Mouse (Mus musculus) liver, embryonic 13.5 days (tissue): ENCODE results near the gene Sik3. TPM values are rescaled to one million over a fixed set of nuclear protein-coding genes. Genes with fewer than 3 reads are reported as not detected.

Source experiments
- ATAC-seq: fragments of 200-750 bp; cut with Nextera tagmentation; 2 replicates; pipeline ENCODE4 v1.8.0; 2017; ENCODE audit warnings: low read depth, mild to moderate bottlenecking, moderate number of reproducible peaks, moderate library complexity
- DNase-seq: peaks from one replicate; pipeline ENCODE4 v3.0.0; 2022
- H3K27ac ChIP-seq: fragments of 300-500 bp; sonication (generic); 2 replicates; pipeline ENCODE4 v1.5.1; 2015; ENCODE audit warnings: moderate library complexity, mild to moderate bottlenecking, inconsistent platforms
- H3K27me3 ChIP-seq: fragments of 300-500 bp; sonication (generic); 2 replicates; pipeline ENCODE4 v1.6.1; 2015; ENCODE audit warnings: mild to moderate bottlenecking, inconsistent platforms
- H3K36me3 ChIP-seq: fragments of 300-500 bp; sonication (generic); 2 replicates; pipeline ENCODE4 v1.6.1; 2015; ENCODE audit warnings: mild to moderate bottlenecking, inconsistent platforms
- H3K4me1 ChIP-seq: fragments of 300-500 bp; sonication (generic); replicated peaks from 2 replicates; pipeline ENCODE4 v1.6.1; 2015; ENCODE audit warnings: inconsistent platforms
- H3K4me2 ChIP-seq: fragments of 300-500 bp; sonication (generic); 2 replicates; pipeline ENCODE4 v1.6.1; 2015; ENCODE audit warnings: inconsistent platforms, mild to moderate bottlenecking, moderate library complexity
- H3K4me3 ChIP-seq: fragments of 300-500 bp; sonication (generic); replicated peaks from 2 replicates; pipeline ENCODE4 v1.5.1; 2015; ENCODE audit warnings: mild to moderate bottlenecking, inconsistent platforms
- H3K9ac ChIP-seq: fragments of 300-500 bp; sonication (generic); 2 replicates; pipeline ENCODE4 v1.6.1; 2015; ENCODE audit warnings: mild to moderate bottlenecking, inconsistent platforms
- H3K9me3 ChIP-seq: fragments of 300-500 bp; sonication (generic); replicated peaks from 2 replicates; pipeline ENCODE4 v1.6.1; 2016; ENCODE audit warnings: inconsistent platforms
- WGBS: fragments of 180-500 bp; shearing (Covaris S2); methylation state at CpG from one replicate; pipeline ENCODE4 v1.1.7; 2015; ENCODE audit not compliant: insufficient replicate concordance; 5-methylcytosine and 5-hydroxymethylcytosine counted together
- polyA plus RNA-seq: library from polyadenylated mRNA; unstranded; fragments of >200 nt; fragmentation: Nextera tagmentation; extraction: Ambion mirVana; gene quantifications from 2 replicates; pipeline ENCODE4 v1.2.1, GENCODE M21; 2015

Sik3 gene
- polyA plus RNA-seq, 1 experiment from 2014 or later, result 2.8 TPM

- H3K4me3 ChIP-seq, result no peak overlapping the region
- WGBS, result 59% methylated on average over 4 of the region's 4 CpGs
- H3K36me3 ChIP-seq, result peaks cover 12% of the 10 kb centered on the region
- no peak overlapping the region for H3K4me2 ChIP-seq
- DNase-seq (no peak), ATAC-seq (no peak)
- H3K9me3 ChIP-seq, result no peaks in the 10 kb centered on the region
- peaks cover 59% of the 10 kb centered on the region for H3K4me1 ChIP-seq
- H3K27ac ChIP-seq, result no peak overlapping the region
- H3K27me3 ChIP-seq, result no peaks in the 10 kb centered on the region
- H3K9ac ChIP-seq, result no peak overlapping the region
Measured at GRCm38 (mm10) chr9:46016417-46016816, 3.8 kb downstream of the Sik3 start.

GRCm38 (mm10) chr9:46018316-46018715 lies 5.7 kb downstream of the Sik3 start:
- DNase-seq, result no peak
- ATAC-seq, result no peak
- peaks cover 47% of the 10 kb centered on the region for H3K4me1 ChIP-seq
- no peaks in the 10 kb centered on the region for H3K9me3 ChIP-seq
- no peaks in the 10 kb centered on the region for H3K27me3 ChIP-seq
- H3K4me3 ChIP-seq, result no peak overlapping the region
- no peak overlapping the region for H3K9ac ChIP-seq
- peaks cover 13% of the 10 kb centered on the region for H3K36me3 ChIP-seq
- no peak overlapping the region for H3K4me2 ChIP-seq
- no peak overlapping the region for H3K27ac ChIP-seq
- 80% methylated on average over 6 of the region's 6 CpGs for WGBS

- no peak for ATAC-seq
- WGBS, result 76% methylated on average over 6 of the region's 6 CpGs
- Histone ChIP-seq H3K27me3 (no peaks in the 10 kb centered on the region), H3K9ac (no peak overlapping the region), H3K4me1 (peaks cover 36% of the 10 kb centered on the region), H3K36me3 (peaks cover 13% of the 10 kb centered on the region), H3K4me2 (no peak overlapping the region), H3K27ac (no peak overlapping the region), H3K4me3 (no peak overlapping the region), H3K9me3 (no peaks in the 10 kb centered on the region)
- no peak for DNase-seq
Measured at GRCm38 (mm10) chr9:46019975-46020374, 7.4 kb downstream of the Sik3 start.

GRCm38 (mm10) chr9:46023591-46023990 lies 11.0 kb downstream of the Sik3 start:
- Histone ChIP-seq H3K4me3 (no peak overlapping the region), H3K4me1 (peaks cover 10% of the 10 kb centered on the region; the same call in 1 of the 2 replicates), H3K27ac (no peak overlapping the region), H3K4me2 (no peak overlapping the region), H3K36me3 (peaks cover 9% of the 10 kb centered on the region; the same call in 1 of the 2 replicates), H3K9ac (no peak overlapping the region), H3K27me3 (no peaks in the 10 kb centered on the region), H3K9me3 (no peaks in the 10 kb centered on the region)
- DNase-seq (no peak), ATAC-seq (no peak)
- WGBS, result 79% methylated on average over 11 of the region's 11 CpGs

GRCm38 (mm10) chr9:46026058-46026849 lies 13.6 kb downstream of the Sik3 start:
- H3K27ac ChIP-seq, result no peak overlapping the region
- no peak overlapping the region for H3K9ac ChIP-seq
- no peak overlapping the region for H3K4me2 ChIP-seq
- WGBS, result 72% methylated on average over 9 of the region's 9 CpGs
- H3K4me1 ChIP-seq, result peaks cover 29% of the 10 kb centered on the region
- ATAC-seq (no peak), DNase-seq (no peak)
- peaks cover 3% of the 10 kb centered on the region; the same call in 1 of the 2 replicates for H3K36me3 ChIP-seq
- H3K4me3 ChIP-seq, result no peak overlapping the region
- H3K27me3 ChIP-seq, result no peaks in the 10 kb centered on the region
- no peaks in the 10 kb centered on the region for H3K9me3 ChIP-seq

- H3K4me3 ChIP-seq, result no peak overlapping the region
- H3K4me1 ChIP-seq, result peaks cover 42% of the 10 kb centered on the region
- DNase-seq (no peak), ATAC-seq (no peak)
- H3K36me3 ChIP-seq, result no peaks in the 10 kb centered on the region
- H3K27me3 ChIP-seq, result no peaks in the 10 kb centered on the region
- WGBS, result 54% methylated on average over 8 of the region's 8 CpGs
- no peaks in the 10 kb centered on the region for H3K9me3 ChIP-seq
- no peak overlapping the region for H3K27ac ChIP-seq
- no peak overlapping the region for H3K4me2 ChIP-seq
- H3K9ac ChIP-seq, result no peak overlapping the region
Measured at GRCm38 (mm10) chr9:46027994-46028393, 15.4 kb downstream of the Sik3 start.

GRCm38 (mm10) chr9:46029534-46029933 lies 16.9 kb downstream of the Sik3 start:
- 66% methylated on average over 6 of the region's 6 CpGs for WGBS
- no peak for DNase-seq
- no peak for ATAC-seq
- H3K36me3 ChIP-seq, result no peaks in the 10 kb centered on the region
- no peak overlapping the region for H3K4me2 ChIP-seq
- H3K4me1 ChIP-seq, result peaks cover 47% of the 10 kb centered on the region
- no peak overlapping the region for H3K9ac ChIP-seq
- no peaks in the 10 kb centered on the region for H3K9me3 ChIP-seq
- no peak overlapping the region for H3K4me3 ChIP-seq
- no peaks in the 10 kb centered on the region for H3K27me3 ChIP-seq
- no peak overlapping the region for H3K27ac ChIP-seq

- no peak overlapping the region for H3K27ac ChIP-seq
- H3K4me3 ChIP-seq, result no peak overlapping the region
- no peak overlapping the region for H3K9ac ChIP-seq
- no peak overlapping the region for H3K4me2 ChIP-seq
- DNase-seq (no peak), ATAC-seq (no peak)
- H3K9me3 ChIP-seq, result no peaks in the 10 kb centered on the region
- no peaks in the 10 kb centered on the region for H3K36me3 ChIP-seq
- 69% methylated on average over 5 of the region's 5 CpGs for WGBS
- H3K4me1 ChIP-seq, result peaks cover 44% of the 10 kb centered on the region
- H3K27me3 ChIP-seq, result no peaks in the 10 kb centered on the region
Measured at GRCm38 (mm10) chr9:46030184-46030583, 17.6 kb downstream of the Sik3 start.

GRCm38 (mm10) chr9:46030968-46031367 lies 18.3 kb downstream of the Sik3 start:
- no peak for DNase-seq
- Histone ChIP-seq H3K9me3 (no peaks in the 10 kb centered on the region), H3K9ac (no peak overlapping the region), H3K27me3 (no peaks in the 10 kb centered on the region), H3K27ac (no peak overlapping the region), H3K4me1 (peaks cover 49% of the 10 kb centered on the region), H3K36me3 (no peaks in the 10 kb centered on the region), H3K4me2 (no peak overlapping the region), H3K4me3 (no peak overlapping the region)
- ATAC-seq, result no peak
- 67% methylated on average over 6 of the region's 6 CpGs for WGBS

- ATAC-seq (no peak), DNase-seq (no peak)
- Histone ChIP-seq H3K9me3 (no peaks in the 10 kb centered on the region), H3K27ac (no peak overlapping the region), H3K4me1 (peaks cover 47% of the 10 kb centered on the region), H3K36me3 (no peaks in the 10 kb centered on the region), H3K9ac (no peak overlapping the region), H3K27me3 (no peaks in the 10 kb centered on the region), H3K4me2 (no peak overlapping the region), H3K4me3 (no peak overlapping the region)
- WGBS, result 69% methylated on average over 6 of the region's 6 CpGs
Measured at GRCm38 (mm10) chr9:46032190-46032589, 19.6 kb downstream of the Sik3 start.

GRCm38 (mm10) chr9:46033058-46033457 lies 20.4 kb downstream of the Sik3 start:
- H3K36me3 ChIP-seq, result no peaks in the 10 kb centered on the region
- 45% methylated on average over 1 of the region's 1 CpGs for WGBS
- H3K4me2 ChIP-seq, result no peak overlapping the region
- no peak overlapping the region for H3K27ac ChIP-seq
- no peak overlapping the region for H3K9ac ChIP-seq
- DNase-seq, result no peak
- no peak for ATAC-seq
- no peak overlapping the region for H3K4me3 ChIP-seq
- no peaks in the 10 kb centered on the region for H3K27me3 ChIP-seq
- H3K4me1 ChIP-seq, result peaks cover 45% of the 10 kb centered on the region
- no peaks in the 10 kb centered on the region for H3K9me3 ChIP-seq

- 41% methylated on average over 3 of the region's 3 CpGs for WGBS
Measured at GRCm38 (mm10) chr9:46033862-46034261, 21.2 kb downstream of the Sik3 start.

More at GRCm38 (mm10) chr9:46033862-46034261, 21.2 kb downstream of the Sik3 start:
- Histone ChIP-seq H3K36me3 (no peaks in the 10 kb centered on the region), H3K9me3 (no peaks in the 10 kb centered on the region), H3K4me1 (peaks cover 45% of the 10 kb centered on the region), H3K4me2 (no peak overlapping the region), H3K4me3 (no peak overlapping the region), H3K9ac (no peak overlapping the region), H3K27ac (no peak overlapping the region), H3K27me3 (no peaks in the 10 kb centered on the region)
- ATAC-seq, result no peak
- no peak for DNase-seq
